Mouse (Mus musculus): ENCODE data around the gene Sec24a.
"Not testable (repeated sequence)": the region's sequence is repeated elsewhere in the genome, so short reads cannot be mapped to it uniquely, and the experiment has no call there.

Gene Sec24a

DNA sequence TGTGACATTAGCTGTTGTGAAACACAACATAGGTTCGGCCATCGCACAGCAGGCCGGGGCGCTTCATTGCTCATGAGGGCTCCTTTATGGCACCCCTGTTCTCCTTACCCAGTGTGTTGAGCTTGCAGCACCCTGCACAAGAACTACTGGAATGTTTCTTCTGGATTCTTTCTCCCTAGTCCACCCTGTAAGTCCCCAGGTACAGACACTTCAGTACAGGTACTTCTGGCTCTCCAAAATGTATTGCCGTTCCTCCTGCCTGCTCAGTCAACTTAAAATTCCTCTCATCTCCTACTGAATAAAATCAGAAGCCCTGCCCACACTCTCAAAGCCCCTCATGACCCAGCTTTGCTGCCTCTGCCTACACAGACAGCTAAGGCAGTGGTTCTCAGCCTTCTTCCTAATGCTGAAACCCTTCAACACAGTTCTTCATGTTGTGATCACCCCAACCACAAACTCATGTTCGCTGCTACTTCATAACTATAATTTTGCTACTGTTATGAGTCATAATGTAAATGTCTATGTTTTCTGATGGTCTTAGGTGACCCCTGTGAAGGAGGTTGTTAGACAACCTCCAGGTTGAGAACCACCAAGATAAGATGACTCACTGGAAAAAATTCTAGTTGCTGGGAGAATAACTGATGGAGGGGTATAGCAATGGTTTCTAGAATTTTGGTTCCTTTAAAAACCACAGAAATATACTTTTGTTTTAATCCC, 3.3 kb downstream of the Sec24a start:
- no peak for DNase-seq (ENCODE audit: low read depth, low spot score)

DNA sequence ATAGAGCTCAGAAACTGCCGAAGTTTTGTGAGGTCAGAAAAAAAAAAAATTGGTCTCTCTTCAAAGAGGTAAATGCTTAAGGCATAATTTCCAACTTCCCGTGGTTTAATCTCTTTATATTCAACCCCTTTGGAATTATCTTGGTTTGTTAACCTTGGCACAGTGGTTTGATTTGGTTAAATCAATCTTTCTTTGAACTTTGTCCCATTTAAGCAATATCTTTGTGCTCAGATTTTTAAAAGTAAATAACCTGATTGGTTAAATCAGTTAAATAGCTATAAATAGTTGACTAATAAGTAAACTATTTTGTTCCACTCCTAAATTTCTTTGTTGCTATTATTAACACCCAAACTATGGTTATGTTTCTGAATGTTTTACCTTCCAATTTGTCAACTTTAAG, 4.2 kb downstream of the Sec24a start:
- no peak for DNase-seq (ENCODE audit: low read depth, low spot score)

- not testable (repeated sequence) for DNase-seq (ENCODE audit: low read depth, low spot score)
Observed at GRCm38 (mm10) chr11:51758207-51758606, 5.2 kb downstream of the Sec24a start.

- no peak for DNase-seq (ENCODE audit: low read depth, low spot score)
Observed at GRCm38 (mm10) chr11:51757625-51758024, 5.8 kb downstream of the Sec24a start.

DNA sequence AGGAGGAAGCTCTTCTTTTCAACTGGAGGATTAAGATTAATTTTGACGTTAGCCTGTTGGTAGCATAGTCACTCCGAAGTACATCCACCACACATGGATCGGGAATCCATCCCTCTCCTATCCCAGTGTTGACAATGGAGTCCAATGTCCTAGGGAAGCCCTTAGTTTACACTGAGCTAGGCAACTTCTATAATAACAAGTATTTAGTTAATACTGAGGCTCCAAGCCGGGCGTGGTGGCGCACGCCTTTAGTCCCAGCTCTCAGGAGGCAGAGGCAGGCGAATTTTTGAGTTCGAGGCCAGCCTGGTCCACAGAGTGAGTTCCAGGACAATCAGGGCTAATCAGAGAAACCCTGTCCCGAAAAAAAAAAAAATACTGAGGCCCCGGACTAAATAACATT, 6.4 kb downstream of the Sec24a start:
- DNase-seq (ENCODE audit: low read depth, low spot score), result no peak

- DNase-seq (ENCODE audit: low read depth, low spot score), result peak; percentile 92
Observed at GRCm38 (mm10) chr11:51756352-51756771, 7.1 kb downstream of the Sec24a start.

- peak; percentile 32 for DNase-seq (ENCODE audit: low read depth, low spot score)
Observed at GRCm38 (mm10) chr11:51755621-51756311, 7.7 kb downstream of the Sec24a start.

DNA sequence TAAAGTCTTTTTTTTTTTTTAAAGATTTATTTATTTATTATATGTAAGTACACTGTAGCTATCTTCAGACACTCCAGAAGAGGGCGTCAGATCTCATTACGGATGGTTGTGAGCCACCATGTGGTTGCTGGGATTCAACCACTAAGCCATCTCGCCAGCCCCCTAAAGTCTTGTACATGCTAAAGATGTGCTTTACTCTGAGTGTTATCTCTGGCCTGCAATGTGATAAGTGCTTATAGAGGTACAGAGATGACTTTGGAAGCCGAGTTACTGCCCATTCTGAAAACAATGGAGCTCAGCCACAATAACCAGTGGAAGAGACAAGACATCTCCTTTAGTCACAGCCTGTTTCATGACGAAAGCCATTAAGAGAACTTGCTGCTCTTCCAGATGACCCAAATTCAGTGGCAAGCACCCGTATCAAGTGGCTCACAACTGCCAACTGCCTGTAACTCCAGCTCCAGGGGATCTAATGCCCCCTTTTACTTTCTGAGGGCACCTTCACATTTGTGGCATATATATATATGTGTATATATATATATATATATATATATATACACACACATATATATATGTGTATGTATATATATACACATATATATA, 11.7 kb downstream of the Sec24a start:
- DNase-seq (ENCODE audit: low read depth, low spot score), result not testable (repeated sequence)

- no peak for DNase-seq (ENCODE audit: low read depth, low spot score)
Observed at GRCm38 (mm10) chr11:51746096-51746495, 17.3 kb downstream of the Sec24a start.

- no peak for DNase-seq (ENCODE audit: low read depth, low spot score)
Observed at GRCm38 (mm10) chr11:51740701-51741100, 22.7 kb downstream of the Sec24a start.

DNA sequence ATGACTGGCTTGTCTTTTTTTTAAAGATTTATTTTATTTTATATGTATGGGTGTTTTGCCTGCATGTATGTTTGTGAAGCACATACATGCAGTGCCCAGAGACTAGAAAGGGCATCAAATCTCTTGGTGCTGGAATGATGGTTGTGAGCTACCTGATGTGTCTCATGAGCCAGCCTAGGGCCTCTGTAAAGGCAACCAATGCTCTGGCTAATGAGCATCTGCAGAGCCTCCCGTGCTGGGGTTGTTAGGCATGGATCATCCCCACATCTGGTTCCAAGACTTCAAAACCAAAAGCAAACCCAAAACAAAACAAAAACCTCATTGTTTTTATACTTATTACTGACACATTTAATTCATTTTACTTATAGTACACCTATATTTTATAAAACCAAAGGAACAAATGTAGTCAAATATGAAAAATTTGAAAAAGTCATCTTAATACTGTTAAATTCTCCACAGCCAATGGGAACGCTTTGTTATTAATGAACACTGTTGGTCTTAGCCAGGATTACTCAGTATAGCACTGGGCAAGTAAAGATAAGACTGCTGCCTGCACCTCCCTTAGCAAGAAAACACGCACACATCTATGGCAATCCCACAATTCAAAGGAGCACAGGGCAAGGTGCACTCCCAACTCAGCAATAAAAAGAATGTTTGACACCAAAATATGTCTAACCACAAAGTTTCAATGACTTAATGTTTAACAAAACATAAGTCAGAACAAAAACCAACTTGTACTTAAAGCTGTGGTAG, 24.6 kb downstream of the Sec24a start:
- DNase-seq (ENCODE audit: low read depth, low spot score), result no peak

- not testable (repeated sequence) for DNase-seq (ENCODE audit: low read depth, low spot score)
Observed at GRCm38 (mm10) chr11:51734218-51734617, 29.2 kb downstream of the Sec24a start.

- DNase-seq (ENCODE audit: low read depth, low spot score), result no peak
Observed at GRCm38 (mm10) chr11:51732883-51733282, 30.6 kb downstream of the Sec24a start.

DNA sequence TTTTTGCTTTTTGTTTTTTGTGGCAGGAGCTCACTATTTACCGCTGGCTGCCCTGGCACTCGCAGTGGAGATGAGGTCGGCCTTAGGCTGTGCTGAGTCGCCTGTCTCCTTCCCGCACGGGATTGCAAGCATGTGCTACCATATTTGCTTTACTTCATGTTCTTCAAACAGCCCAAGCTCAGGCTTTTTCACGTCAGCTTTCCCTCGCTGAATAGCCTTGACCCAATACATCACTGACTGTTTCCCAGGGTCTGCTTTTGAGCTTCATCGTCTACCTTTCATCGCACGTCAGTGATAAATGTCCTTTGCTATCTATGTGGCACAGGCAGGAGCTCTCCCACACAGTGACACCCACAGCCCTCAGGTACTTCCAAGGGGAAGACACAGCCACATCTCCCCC, 42.4 kb downstream of the Sec24a start:
- DNase-seq (ENCODE audit: low read depth, low spot score), result no peak

- DNase-seq (ENCODE audit: low read depth, low spot score), result no peak
Observed at GRCm38 (mm10) chr11:51707080-51707479, 56.4 kb downstream of the Sec24a start.

- DNase-seq (ENCODE audit: low read depth, low spot score), result no peak
Observed at GRCm38 (mm10) chr11:51706451-51706850, 57.0 kb downstream of the Sec24a start.

DNA sequence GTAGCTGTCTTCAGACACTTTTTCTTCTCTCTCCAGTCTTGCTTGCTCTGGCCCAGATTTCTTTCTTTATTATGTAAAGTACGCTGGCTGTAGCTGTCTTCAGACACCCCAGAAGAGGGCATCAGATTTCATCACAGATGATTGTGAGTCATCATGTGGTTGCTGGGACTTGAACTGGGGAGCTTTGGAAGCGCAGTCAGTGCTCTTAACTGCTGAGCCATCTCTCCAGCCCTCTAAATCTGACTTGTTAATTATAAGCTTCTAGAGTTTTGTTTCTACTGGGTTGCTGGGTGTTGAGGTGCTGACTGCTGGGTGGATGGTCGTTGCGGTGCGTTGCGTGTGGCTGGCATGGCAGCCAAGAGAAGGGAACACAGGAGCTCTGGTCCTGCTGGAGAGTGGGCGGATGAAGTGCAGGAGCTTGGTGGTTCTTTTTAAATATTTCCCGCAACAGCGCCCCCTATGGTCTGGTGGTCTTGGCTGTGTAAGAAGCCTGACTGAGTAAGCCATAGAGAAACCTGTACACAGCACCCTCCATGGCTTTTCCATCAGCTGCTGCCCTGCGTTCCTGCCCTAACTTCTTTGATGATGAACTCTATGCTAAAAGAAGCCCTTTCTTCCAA, 59.9 kb downstream of the Sec24a start:
- DNase-seq (ENCODE audit: low read depth, low spot score), result peak; percentile 81

GRCm38 (mm10) chr11:51702831-51703230, 60.6 kb downstream of the Sec24a start:
- DNase-seq (ENCODE audit: low read depth, low spot score), result peak; percentile 55

GRCm38 (mm10) chr11:51694984-51695383, 68.5 kb downstream of the Sec24a start:
- no peak for DNase-seq (ENCODE audit: low read depth, low spot score)

DNA sequence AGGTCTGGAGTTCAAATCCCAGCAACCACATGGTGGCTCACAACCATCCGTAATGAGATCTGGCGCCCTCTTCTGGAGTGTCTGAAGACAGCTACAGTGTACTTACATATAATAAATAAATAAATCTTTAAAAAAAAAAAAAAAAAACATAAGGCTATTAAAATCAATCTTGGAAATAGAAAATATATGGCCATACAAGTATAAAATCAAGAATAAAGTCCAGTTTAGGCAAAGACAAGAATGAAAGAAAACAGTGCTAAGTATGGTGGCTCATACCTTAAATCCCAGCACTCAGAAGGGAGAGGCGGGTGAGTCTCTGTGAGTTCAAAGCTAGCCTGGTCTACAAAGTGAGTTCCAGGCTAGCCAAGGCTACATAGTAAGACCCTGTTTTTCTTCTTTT, 72.8 kb downstream of the Sec24a start:
- not testable (repeated sequence) for DNase-seq (ENCODE audit: low read depth, low spot score)

GRCm38 (mm10) chr11:51689343-51689742, 74.1 kb downstream of the Sec24a start:
- no peak for DNase-seq (ENCODE audit: low read depth, low spot score)
